Mouse (Mus musculus): ENCODE measurements around the gene Magohb. TPM values are rescaled to one million over a fixed set of nuclear protein-coding genes. Genes with fewer than 3 reads are reported as not detected.
"Not testable (repeated sequence)": the region's sequence is repeated elsewhere in the genome, so short reads cannot be mapped to it uniquely, and the experiment has no call there.

The Magohb gene
- total RNA-seq (2021): 1 to 10 TPM; 7.2 to 8.8 TPM
- long read RNA-seq, experiment 1, partial matches to known transcripts: 0 of 1 reads
- long read RNA-seq, experiment 1, other reads (novel, unspliced or antisense): 0 of 1 reads
- long read RNA-seq, experiment 2, transcript Magohb-201 (5 exons, 767 nt): major isoform, 5 of 5 reads
- long read RNA-seq, experiment 2, partial matches to known transcripts: 0 of 5 reads
- long read RNA-seq, experiment 2, other reads (novel, unspliced or antisense): 0 of 5 reads

DNA sequence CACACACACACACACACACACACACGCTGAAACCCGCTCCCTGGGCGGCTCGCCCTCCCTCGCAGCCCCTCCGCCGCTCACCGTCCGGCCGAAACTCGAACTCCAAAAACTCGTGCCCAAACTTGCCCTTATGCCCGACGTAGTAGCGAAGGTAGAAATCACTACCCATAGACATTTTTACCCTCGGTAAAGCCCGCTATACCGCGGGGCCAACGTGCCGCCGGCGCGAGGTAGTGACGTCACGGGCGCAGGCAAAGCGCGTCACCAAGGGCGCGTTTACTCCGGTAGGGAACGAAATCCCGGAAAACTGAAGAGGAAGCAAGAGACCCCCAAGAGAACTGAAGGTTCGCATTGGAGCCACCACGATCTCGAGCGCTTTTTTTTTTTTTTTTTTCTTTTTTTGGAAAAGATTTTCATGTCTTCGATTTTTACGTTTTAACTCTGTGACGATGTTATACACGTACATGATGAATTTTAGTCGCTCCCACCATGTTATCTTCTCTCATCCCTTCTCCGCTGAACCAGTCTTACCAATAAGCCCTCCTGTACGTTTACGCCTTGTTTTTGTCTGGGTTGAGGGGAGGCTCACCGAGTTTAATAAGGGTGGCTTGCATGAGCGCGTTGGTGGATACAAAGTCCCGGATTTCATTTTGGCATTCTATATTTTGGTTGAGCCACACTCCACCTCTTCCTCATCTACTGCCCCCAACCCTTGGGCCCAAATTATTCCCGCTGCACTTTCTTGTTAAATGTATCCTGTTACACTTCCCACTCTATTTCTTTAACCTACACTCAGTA, at the start of gene Magohb:
Gene Magohb, minus strand, starts transcription at position 254 of the 798 bp plus-strand sequence.
- DNase-seq: peak; percentile 88 to 93
- intact Hi-C loops (cut with DNase I): loop anchor here (5.0 to 10.0 kb wide), 3 partner anchors 74 to 1718 kb away; partner anchors contain the start of gene Klre1

DNA sequence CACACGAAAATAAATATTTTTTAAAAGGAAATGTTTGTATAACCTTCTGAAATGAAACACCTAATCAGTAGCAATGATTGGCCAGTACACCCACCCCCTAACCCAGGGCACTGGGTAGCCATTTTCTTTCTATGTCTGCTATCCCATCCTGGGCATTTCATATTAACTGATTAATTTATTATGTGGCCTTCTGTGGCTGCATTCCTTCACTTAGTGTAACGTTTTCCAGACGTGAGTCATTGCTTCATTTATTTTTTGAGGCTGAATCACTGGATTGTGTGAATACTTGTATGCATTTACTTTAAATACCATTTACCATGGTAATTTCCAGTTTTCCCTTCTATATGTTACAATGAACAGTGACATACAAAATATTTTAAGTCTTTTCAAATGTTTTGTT, 47.0 kb upstream of the Magohb start:
- DNase-seq: no peak
- intact Hi-C loops (cut with DNase I): no loop called here

GRCm38 (mm10) chr6:131339309-131339708, 46.3 kb upstream of the Magohb start:
- DNase-seq: no peak
- intact Hi-C loops (cut with DNase I): no loop called here

GRCm38 (mm10) chr6:131338787-131339186, 45.7 kb upstream of the Magohb start:
- intact Hi-C loops (cut with DNase I): no loop called here
- no peak for DNase-seq

DNA sequence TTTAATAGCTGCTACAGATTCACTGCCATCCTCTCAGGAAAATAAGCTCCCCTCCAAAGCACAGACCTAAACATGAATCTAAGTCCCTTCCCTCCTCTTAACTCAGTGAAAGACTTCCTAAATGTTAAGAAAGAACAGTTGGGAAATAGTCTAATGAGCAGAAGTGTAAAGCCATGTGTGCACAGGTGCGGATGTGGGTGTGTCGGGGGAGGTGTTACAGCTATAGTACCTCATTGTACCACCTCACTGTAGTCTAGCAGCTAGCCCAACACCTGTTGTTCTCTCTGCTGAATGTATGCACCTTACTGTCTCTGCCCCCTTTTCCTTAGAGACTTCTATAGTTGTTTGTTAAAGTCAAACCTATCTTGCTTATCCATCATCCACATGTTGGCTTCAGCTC, 34.0 kb upstream of the Magohb start:
- no peak for DNase-seq
- intact Hi-C loops (cut with DNase I): no loop called here

GRCm38 (mm10) chr6:131321854-131322639, 29.0 kb upstream of the Magohb start:
- intact Hi-C loops (cut with DNase I): no loop called here
- no peak for DNase-seq

DNA sequence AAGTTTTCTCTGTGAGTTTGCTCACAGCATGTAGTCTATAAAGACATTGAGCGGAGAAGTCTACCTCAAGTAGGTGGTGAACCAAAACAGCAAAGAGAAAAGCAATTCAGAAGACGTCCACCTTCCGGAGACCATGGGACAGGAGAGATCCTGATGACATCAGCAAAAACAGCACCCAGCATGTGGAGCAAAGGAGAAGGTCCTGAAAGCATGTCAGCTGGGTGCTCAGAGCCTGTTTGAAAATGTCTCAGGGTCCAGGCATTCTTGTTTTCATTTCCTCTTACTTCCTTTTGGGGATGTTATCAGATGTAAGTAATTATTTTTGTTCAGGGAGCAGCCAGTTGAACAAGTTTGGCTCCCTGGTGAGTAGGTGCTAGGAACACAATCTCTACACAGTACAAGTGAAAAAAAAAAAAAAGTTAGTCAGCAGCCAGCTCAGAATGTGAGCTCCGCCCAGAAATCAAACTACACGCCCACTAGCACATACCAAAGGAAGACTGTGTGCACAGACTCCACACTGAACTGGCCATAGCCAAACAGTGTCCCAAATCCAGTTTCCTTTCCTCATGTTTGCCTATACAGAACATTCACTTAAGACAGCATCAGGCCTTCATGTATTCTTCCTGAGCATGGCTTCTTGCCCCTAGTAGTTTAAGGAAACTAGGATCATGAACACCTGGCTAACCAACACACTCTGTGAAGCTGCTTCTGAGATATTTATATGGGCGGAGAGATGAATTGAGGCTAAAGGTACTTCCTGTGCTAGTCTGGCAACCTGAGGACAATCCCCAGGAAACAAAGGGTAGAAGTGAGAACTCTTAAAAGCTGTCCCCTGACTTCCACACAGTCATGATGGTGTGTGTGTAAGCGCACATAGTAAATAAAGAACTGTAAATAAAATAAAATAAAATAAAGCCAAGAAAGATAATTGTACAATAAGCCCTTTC, 23.4 kb upstream of the Magohb start:
- intact Hi-C loops (cut with DNase I): no loop called here

GRCm38 (mm10) chr6:131308031-131308430, 15.0 kb upstream of the Magohb start:
- intact Hi-C loops (cut with DNase I): no loop called here
- no peak for DNase-seq

More for the DNA sequence above, 23.4 kb upstream of the Magohb start:
- no peak for DNase-seq

DNA sequence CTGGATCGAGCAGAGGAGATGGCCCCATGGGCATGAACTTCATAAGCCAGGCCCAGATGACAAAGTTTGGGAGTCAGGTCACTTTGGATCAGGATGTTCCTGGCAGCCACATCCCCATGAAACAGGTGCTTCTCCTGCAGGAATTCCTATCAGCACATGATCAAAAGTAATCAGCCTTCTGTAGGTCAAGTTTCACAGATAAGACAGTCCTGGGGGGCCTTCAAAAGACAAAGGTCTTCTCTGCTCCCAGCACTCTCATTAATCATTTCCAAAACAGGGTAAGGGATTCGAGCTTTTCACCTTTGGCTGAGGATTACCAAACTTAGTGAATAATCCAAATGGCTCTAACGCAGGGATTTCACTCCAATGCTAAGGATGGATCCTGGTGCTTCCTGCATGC, 11.7 kb upstream of the Magohb start:
- no peak for DNase-seq
- intact Hi-C loops (cut with DNase I): no loop called here

- intact Hi-C loops (cut with DNase I): loop anchor here (10.0 kb wide), 1 partner anchor 1724 kb away; the partner anchor contains the start of gene Klre1
- no peak for DNase-seq
Measured at GRCm38 (mm10) chr6:131298531-131298930, 5.5 kb upstream of the Magohb start.

GRCm38 (mm10) chr6:131294435-131295112, 1.5 kb upstream of the Magohb start:
- intact Hi-C loops (cut with DNase I): loop anchor here (5.0 to 10.0 kb wide), 3 partner anchors 73 to 1720 kb away; partner anchors contain the start of gene Klre1

GRCm38 (mm10) chr6:131293916-131294315, 872 bp upstream of the Magohb start:
- intact Hi-C loops (cut with DNase I): loop anchor here (5.0 to 10.0 kb wide), 3 partner anchors 73 to 1719 kb away; partner anchors contain the start of gene Klre1
- DNase-seq: no peak

More at GRCm38 (mm10) chr6:131294435-131295112, 1.5 kb upstream of the Magohb start:
- no peak for DNase-seq

DNA sequence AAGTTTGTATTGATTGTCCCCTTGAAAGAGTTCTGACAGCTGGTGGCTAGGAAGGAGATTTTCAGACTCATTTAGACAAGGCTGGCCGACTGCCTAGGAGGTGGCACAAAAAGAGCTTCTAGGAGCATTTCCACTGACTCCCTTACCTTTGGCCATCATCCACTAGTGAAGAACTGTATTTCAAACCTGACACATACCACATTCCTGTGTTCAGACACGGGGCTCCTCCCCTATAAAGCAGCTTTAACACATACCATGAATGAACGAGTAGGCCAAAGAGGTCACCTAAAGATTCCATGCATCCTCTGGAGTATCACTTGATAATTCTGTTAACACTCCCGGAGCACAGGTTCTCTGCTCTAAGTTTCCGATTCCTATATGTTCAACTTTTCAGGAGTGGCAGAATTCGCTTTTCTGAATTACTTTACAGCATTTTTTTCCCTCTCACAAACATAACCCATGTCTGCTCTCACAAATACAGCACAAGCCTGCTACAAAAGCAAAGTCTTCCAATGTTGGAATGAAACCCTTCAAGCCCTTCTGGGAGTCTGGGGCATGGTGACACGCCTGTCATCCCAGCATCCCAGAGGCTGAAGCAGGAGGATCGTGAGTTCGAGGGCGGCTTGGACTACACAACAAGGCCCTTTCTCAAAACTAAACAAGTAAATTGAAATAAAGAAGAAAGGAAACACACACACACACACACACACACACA, 611 bp downstream of the Magohb start:
- intact Hi-C loops (cut with DNase I): loop anchor here (5.0 to 10.0 kb wide), 3 partner anchors 75 to 1718 kb away; partner anchors contain the start of gene Klre1

GRCm38 (mm10) chr6:131290430-131290829, 2.6 kb downstream of the Magohb start:
- peak in 1 of 2 experiments; percentile 40 for DNase-seq
- intact Hi-C loops (cut with DNase I): loop anchor here (5.0 to 10.0 kb wide), 3 partner anchors 77 to 1716 kb away; partner anchors contain the start of gene Klre1

More for the DNA sequence above, 611 bp downstream of the Magohb start:
- no peak for DNase-seq

DNA sequence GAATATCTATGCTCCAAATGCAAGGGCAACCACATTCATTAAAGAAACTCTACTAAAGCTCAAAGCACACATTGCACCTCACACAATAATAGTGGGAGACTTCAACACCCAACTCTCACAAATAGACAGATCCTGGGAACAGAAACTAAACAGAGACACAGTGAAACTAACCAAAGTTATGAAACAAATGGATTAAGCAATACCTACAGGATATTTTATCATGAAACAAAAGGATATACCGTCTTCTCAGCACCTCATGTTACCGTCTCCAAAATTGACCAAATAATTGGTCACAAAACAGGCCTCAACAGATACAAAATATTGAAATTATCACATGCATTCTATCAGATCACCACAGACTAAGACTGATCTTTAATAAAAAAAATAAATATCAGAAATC, 14.9 kb downstream of the Magohb start:
- intact Hi-C loops (cut with DNase I): not testable (repeated sequence)

DNA sequence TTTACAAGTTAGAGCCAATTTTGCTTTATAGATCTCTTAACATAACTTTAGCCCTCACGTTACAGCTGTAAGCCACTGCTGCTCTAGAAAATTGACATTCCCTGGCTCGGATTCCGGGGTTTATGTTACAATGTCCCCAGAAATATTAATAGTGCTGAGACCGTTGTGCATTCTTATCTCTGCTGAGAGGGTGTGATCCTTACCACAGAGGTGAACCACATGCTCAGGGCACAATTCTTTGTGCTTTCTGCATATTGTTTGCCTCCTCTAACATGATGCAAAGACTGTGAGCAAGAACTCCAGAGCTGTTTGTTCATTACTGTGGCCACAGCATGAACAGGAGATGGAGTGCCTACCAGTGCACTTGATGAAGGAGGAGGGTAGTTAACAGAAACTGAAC, 16.4 kb downstream of the Magohb start:
- intact Hi-C loops (cut with DNase I): no loop called here
- DNase-seq: no peak

More for the DNA sequence above, 14.9 kb downstream of the Magohb start:
- not testable (repeated sequence) for DNase-seq

DNA sequence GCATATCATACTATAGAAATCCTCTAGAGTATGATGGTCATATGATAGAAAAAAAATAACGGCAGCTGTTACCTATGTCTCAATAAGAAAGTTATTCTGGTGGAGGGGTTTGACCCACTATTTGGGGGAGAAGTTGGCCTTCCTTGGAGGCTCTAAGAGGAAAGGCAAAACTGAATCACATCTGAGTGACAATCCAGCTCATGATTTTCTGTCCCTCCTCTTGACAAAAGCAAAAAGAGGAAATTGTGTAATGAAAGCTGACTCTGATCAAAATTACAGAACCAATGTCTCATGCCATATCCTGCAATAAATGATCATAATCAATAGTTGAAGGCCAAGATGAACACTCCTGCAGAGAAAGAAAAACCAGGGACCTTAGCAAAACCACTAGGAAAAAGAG, 20.7 kb downstream of the Magohb start:
- DNase-seq: no peak
- intact Hi-C loops (cut with DNase I): no loop called here

GRCm38 (mm10) chr6:131270312-131270711, 22.7 kb downstream of the Magohb start:
- no peak for DNase-seq
- intact Hi-C loops (cut with DNase I): no loop called here

All from heart, postnatal 14 days (tissue).